In genomic region chr9:44855153-44855552, GRCm38 (mm10) we compare ENCODE assay signal across 32 mouse cellular contexts. TPM values are rescaled to one million over a fixed set of nuclear protein-coding genes. Genes with fewer than 3 reads are reported as not detected.
DNase-seq lines count a peak whose midpoint lies in the region; ATAC-seq and TF ChIP-seq lines count a peak whose summit lies in the region.
"Had no signal": no experiment of that assay in that cellular context is flagged by ENCODE, and none has a peak within 500 bp of the region (broad histone marks: within the 10 kb centered on the region; RNA-seq: fewer than 3 reads in every experiment).

No protein-coding gene starts in this region.

- H3K4me1 ChIP-seq in forebrain, postnatal 0 days (ENCODE audit: insufficient read depth): no peaks in the 10 kb centered on the region
- H3K4me1 ChIP-seq in forebrain, embryonic 13.5 days: peaks cover 26% of the 10 kb centered on the region
- H3K4me1 ChIP-seq in lung, adult 2 months (ENCODE audit: control insufficient read depth, insufficient read depth, low read length): peaks cover 2% of the 10 kb centered on the region; the same call in 1 of the 2 replicates
- H3K4me1 ChIP-seq in midbrain, postnatal 0 days (ENCODE audit: insufficient read depth, low read length): no peaks in the 10 kb centered on the region
- H3K4me1 ChIP-seq: midbrain, embryonic 15.5 days; stomach, embryonic 15.5 days had no signal

- no peaks in the 10 kb centered on the region for H3K9me3 ChIP-seq in forebrain, postnatal 0 days (ENCODE audit: low read length)
- no peaks in the 10 kb centered on the region for H3K9me3 ChIP-seq in forebrain, embryonic 13.5 days (replicated peaks)
- no peaks in the 10 kb centered on the region for H3K9me3 ChIP-seq in midbrain, postnatal 0 days (ENCODE audit: low read length)
- H3K9me3 ChIP-seq: forebrain, embryonic 15.5 days; heart, embryonic 13.5 days; midbrain, embryonic 10.5 days; midbrain, embryonic 15.5 days; stomach, embryonic 15.5 days had no signal

- DNase-seq in cerebellum, adult 9-11 months: peak; percentile 47
- no peak for DNase-seq in cerebellum, adult 8-10 months
- no peak for DNase-seq in forebrain, postnatal 0 days
- DNase-seq in lung, postnatal 10 days: peak; percentile 24
- no peak for DNase-seq in lung, adult 2 months
- no peak for DNase-seq in midbrain, postnatal 0 days (ENCODE audit: low spot score)
- DNase-seq: adrenal gland, postnatal 14 days; heart, adult 2 months; heart, postnatal 10 days; kidney, adult 9 months; kidney, postnatal 10 days; liver; lung, embryonic 14.5 days; right cerebral cortex, postnatal 25 days had no signal

- no peak overlapping the region for H3K9ac ChIP-seq in forebrain, postnatal 0 days
- H3K9ac ChIP-seq in forebrain, embryonic 13.5 days: no peak overlapping the region
- no peak overlapping the region for H3K9ac ChIP-seq in midbrain, postnatal 0 days (replicated peaks; ENCODE audit: low read length, poor library complexity, severe bottlenecking)
- H3K9ac ChIP-seq: forebrain, embryonic 15.5 days; heart, embryonic 13.5 days; hindbrain, embryonic 14.5 days; liver, embryonic 14.5 days; lung, embryonic 14.5 days; midbrain, embryonic 15.5 days; stomach, embryonic 15.5 days had no signal

- H3K4me2 ChIP-seq in forebrain, postnatal 0 days (ENCODE audit: low read depth): no peak overlapping the region
- H3K4me2 ChIP-seq in forebrain, embryonic 13.5 days: no peak overlapping the region
- H3K4me2 ChIP-seq in midbrain, postnatal 0 days (ENCODE audit: low read depth, low read length, poor library complexity, severe bottlenecking): no peak overlapping the region
- H3K4me2 ChIP-seq: forebrain, embryonic 15.5 days; heart, embryonic 13.5 days; hindbrain, embryonic 14.5 days; lung, embryonic 14.5 days; midbrain, embryonic 15.5 days; stomach, embryonic 15.5 days had no signal

- peak; percentile 43 for ATAC-seq in forebrain, postnatal 0 days
- no peak for ATAC-seq in forebrain, embryonic 13.5 days
- no peak for ATAC-seq in midbrain, postnatal 0 days (ENCODE audit: low FRiP score)
- ATAC-seq: forebrain, embryonic 15.5 days; intestine, postnatal 0 days; midbrain, embryonic 15.5 days; Patski had no signal

- H3K27me3 ChIP-seq in forebrain, postnatal 0 days (ENCODE audit: insufficient read depth, low read length): no peaks in the 10 kb centered on the region
- H3K27me3 ChIP-seq in forebrain, embryonic 13.5 days: no peaks in the 10 kb centered on the region
- no peaks in the 10 kb centered on the region for H3K27me3 ChIP-seq in midbrain, postnatal 0 days (ENCODE audit: insufficient read depth, low read length)
- H3K27me3 ChIP-seq: forebrain, embryonic 15.5 days; heart, embryonic 13.5 days; midbrain, embryonic 15.5 days; Patski; stomach, embryonic 15.5 days had no signal

- H3K36me3 ChIP-seq in forebrain, postnatal 0 days (ENCODE audit: insufficient read depth): no peaks in the 10 kb centered on the region
- peaks cover 9% of the 10 kb centered on the region; the same call in 1 of the 2 replicates for H3K36me3 ChIP-seq in forebrain, embryonic 13.5 days (ENCODE audit: poor library complexity, severe bottlenecking)
- no peaks in the 10 kb centered on the region for H3K36me3 ChIP-seq in midbrain, postnatal 0 days (ENCODE audit: insufficient read depth, low read length)
- H3K36me3 ChIP-seq: forebrain, embryonic 15.5 days; midbrain, embryonic 15.5 days; stomach, embryonic 15.5 days had no signal

- H3K27ac ChIP-seq in forebrain, postnatal 0 days (ENCODE audit: low read depth, low read length): no peak overlapping the region
- H3K27ac ChIP-seq in forebrain, embryonic 13.5 days: no peak overlapping the region
- no peak overlapping the region for H3K27ac ChIP-seq in midbrain, postnatal 0 days (ENCODE audit: low read depth, low read length)
- H3K27ac ChIP-seq: forebrain, embryonic 15.5 days; heart, adult 2 months; heart, embryonic 13.5 days; hindbrain, embryonic 14.5 days; liver, embryonic 14.5 days; midbrain, embryonic 10.5 days; midbrain, embryonic 15.5 days; stomach, embryonic 15.5 days had no signal

- no peak overlapping the region for H3K4me3 ChIP-seq in forebrain, postnatal 0 days (ENCODE audit: low read depth, low read length)
- H3K4me3 ChIP-seq in forebrain, embryonic 13.5 days: no peak overlapping the region
- H3K4me3 ChIP-seq in lung, adult 2 months (replicated peaks; ENCODE audit: extremely low read depth, low read depth, low read length): no peak overlapping the region
- no peak overlapping the region for H3K4me3 ChIP-seq in midbrain, postnatal 0 days (ENCODE audit: low read depth, low read length)
- H3K4me3 ChIP-seq: erythroblast, embryonic 14.5 days; forebrain, embryonic 15.5 days; heart, adult 2 months; heart, embryonic 13.5 days; midbrain, embryonic 10.5 days; midbrain, embryonic 15.5 days; stomach, embryonic 15.5 days had no signal

- WGBS in forebrain, postnatal 0 days: 52% methylated on average over 6 of the region's 6 CpGs
- WGBS in forebrain, embryonic 13.5 days: 84% methylated on average over 6 of the region's 6 CpGs
- 64% methylated on average over 6 of the region's 6 CpGs for WGBS in lung, adult 2 months
- WGBS in midbrain, postnatal 0 days: 76% methylated on average over 6 of the region's 6 CpGs

- no peak for TF ChIP-seq POLR2A in lung, adult 2 months (IDR thresholded peaks at IDR 0.05; ENCODE audit: borderline replicate concordance, extremely low read depth, low read depth, low read length)

- no peak for TF ChIP-seq CTCF in forebrain, postnatal 0 days (IDR thresholded peaks at IDR 0.05; ENCODE audit: low read depth)
- no peak for TF ChIP-seq CTCF in lung, adult 2 months (IDR thresholded peaks at IDR 0.05; ENCODE audit: insufficient read depth, low read length)
- TF ChIP-seq CTCF in midbrain, postnatal 0 days (IDR thresholded peaks at IDR 0.05): no peak

RNA-seq across cellular contexts. Expression of gene Kmt2a, which starts 25.9 kb away (rescaled TPM):
- total RNA-seq in forebrain, postnatal 0 days (2014; rRNA removed): 14.5 and 18.5 TPM in 2 replicates
- 6.7 and 13.7 TPM in 2 replicates for polyA plus RNA-seq in forebrain, postnatal 0 days (2015; fragmentation: Nextera tagmentation; extraction: Ambion mirVana)
- polyA plus RNA-seq in forebrain, embryonic 13.5 days (2015; fragmentation: Nextera tagmentation; extraction: Ambion mirVana): 22.7 and 23.3 TPM in 2 replicates
- 18.8 and 22.6 TPM in 2 replicates for polyA plus RNA-seq in lung, adult 2 months (2012; rRNA removed)
- total RNA-seq in midbrain, postnatal 0 days (2014; rRNA removed): 27.8 and 28.0 TPM in 2 replicates
- 14.0 and 20.0 TPM in 2 replicates for polyA plus RNA-seq in midbrain, postnatal 0 days (2015; fragmentation: Nextera tagmentation; extraction: Ambion mirVana)

RNA-seq across cellular contexts. Expression of gene Ttc36, which starts 52.3 kb away (rescaled TPM):
- total RNA-seq in forebrain, postnatal 0 days (2014; rRNA removed): 0.69 and 2.6 TPM in 2 replicates
- polyA plus RNA-seq in forebrain, postnatal 0 days (2015; fragmentation: Nextera tagmentation; extraction: Ambion mirVana): 0.68 and 0.71 TPM in 2 replicates
- 0.60 TPM in 1 of 2 replicates, not detected in the other for polyA plus RNA-seq in forebrain, embryonic 13.5 days (2015; fragmentation: Nextera tagmentation; extraction: Ambion mirVana)
- polyA plus RNA-seq in lung, adult 2 months (2012; rRNA removed): 17.6 and 19.8 TPM in 2 replicates
- total RNA-seq in midbrain, postnatal 0 days (2014; rRNA removed): 3.3 TPM in 1 of 2 replicates, not detected in the other
- polyA plus RNA-seq in midbrain, postnatal 0 days (2015; fragmentation: Nextera tagmentation; extraction: Ambion mirVana): 0.61 and 1.0 TPM in 2 replicates
- total RNA-seq: common myeloid progenitor, adult 5-6 weeks; hematopoietic stem cell, adult 5-6 weeks; MEL had no signal
- polyA plus RNA-seq: embryonic facial prominence, embryonic 14.5 days; forebrain, embryonic 15.5 days; hindbrain, embryonic 14.5 days; limb, embryonic 11.5 days; midbrain, embryonic 15.5 days; neural tube, embryonic 11.5 days had no signal

RNA-seq across cellular contexts. Expression of gene Tmem25, which starts 56.0 kb away (rescaled TPM):
- 11.8 and 12.8 TPM in 2 replicates for total RNA-seq in forebrain, postnatal 0 days (2014; rRNA removed)
- 11.6 and 14.9 TPM in 2 replicates for polyA plus RNA-seq in forebrain, postnatal 0 days (2015; fragmentation: Nextera tagmentation; extraction: Ambion mirVana)
- polyA plus RNA-seq in forebrain, embryonic 13.5 days (2015; fragmentation: Nextera tagmentation; extraction: Ambion mirVana): 3.9 and 4.8 TPM in 2 replicates
- polyA plus RNA-seq in lung, adult 2 months (2012; rRNA removed): 3.7 and 5.1 TPM in 2 replicates
- 29.9 and 32.6 TPM in 2 replicates for total RNA-seq in midbrain, postnatal 0 days (2014; rRNA removed)
- polyA plus RNA-seq in midbrain, postnatal 0 days (2015; fragmentation: Nextera tagmentation; extraction: Ambion mirVana): 25.9 and 30.1 TPM in 2 replicates
- total RNA-seq: neutrophil, adult 5-6 weeks had no signal
- polyA plus RNA-seq: erythroblast, embryonic 14.5 days had no signal

Comparison
In these comparisons a context has a peak if more than half of its experiments do, and no peak if none do; other contexts are left out.
1. DNase-seq: peak in cerebellum, adult 9-11 months (single experiment) and lung, postnatal 10 days (single experiment); none in cerebellum, adult 8-10 months (single experiment), forebrain, postnatal 0 days (single experiment), lung, adult 2 months (single experiment) and midbrain, postnatal 0 days (single experiment).